Mouse (Mus musculus) left cerebral cortex, postnatal 14 days (tissue): ENCODE results near the gene Crb2. TPM values are rescaled to one million over a fixed set of nuclear protein-coding genes. Genes with fewer than 3 reads are reported as not detected.

ENCODE experiments used
- DNase-seq, 2 experiments: peaks; one replicate each; pipeline ENCODE4 v3.0.0; 2021 to 2022; ENCODE audit warnings: low spot score in 2 of 2, mixed read lengths in 1 of 2
- intact Hi-C: fragments of 180-260 bp; cut with DNase I; formaldehyde crosslinking; loops from one replicate; pipeline ENCODE4 v1.15.1; 2025
- total RNA-seq, 2 experiments: library from RNA; stranded (reverse); gene quantifications; 2 replicates each; pipeline ENCODE4 v1.2.3; 2021

Gene Crb2
- total RNA-seq, 2 experiments from 2014 or later = 5.2 to 5.6 TPM

- intact Hi-C loops = no loop called here
- DNase-seq = no peak
Measured at GRCm38 (mm10) chr2:37789995-37790394, 13.9 kb downstream of the Crb2 start.

GRCm38 (mm10) chr2:37790738-37791137, 14.7 kb downstream of the Crb2 start:
- no peak for DNase-seq
- intact Hi-C loops = no loop called here

GRCm38 (mm10) chr2:37791340-37791739, 15.3 kb downstream of the Crb2 start:
- no peak for DNase-seq
- intact Hi-C loops = no loop called here

- DNase-seq = no peak
- intact Hi-C loops = no loop called here
Measured at GRCm38 (mm10) chr2:37796021-37796420, 20.0 kb downstream of the Crb2 start.

- intact Hi-C loops = no loop called here
- no peak for DNase-seq
Measured at GRCm38 (mm10) chr2:37797046-37797445, 21.0 kb downstream of the Crb2 start.

- intact Hi-C loops = no loop called here
- no peak for DNase-seq
Measured at GRCm38 (mm10) chr2:37799137-37799536, 23.1 kb downstream of the Crb2 start.

GRCm38 (mm10) chr2:37801687-37802086, 25.6 kb downstream of the Crb2 start:
- intact Hi-C loops = no loop called here
- DNase-seq = no peak

- intact Hi-C loops = no loop called here
Measured at GRCm38 (mm10) chr2:37802610-37803212, 26.7 kb downstream of the Crb2 start.

GRCm38 (mm10) chr2:37811682-37812081, 35.6 kb downstream of the Crb2 start:
- no peak for DNase-seq
- intact Hi-C loops = no loop called here

More at GRCm38 (mm10) chr2:37802610-37803212, 26.7 kb downstream of the Crb2 start:
- peak; percentile 71 to 76 for DNase-seq

- DNase-seq = no peak
- intact Hi-C loops = no loop called here
Measured at GRCm38 (mm10) chr2:37812401-37812800, 36.4 kb downstream of the Crb2 start.

- intact Hi-C loops = loop anchor here (5.0 kb wide), 1 partner anchor 562 kb away; no protein-coding TSS in a partner anchor
- DNase-seq = peak in 1 of 2 experiments; percentile 19
Measured at GRCm38 (mm10) chr2:37814820-37815361, 38.8 kb downstream of the Crb2 start.

- intact Hi-C loops = loop anchor here (5.0 kb wide), 1 partner anchor 562 kb away; no protein-coding TSS in a partner anchor
- DNase-seq = peak; percentile 80 to 89
Measured at GRCm38 (mm10) chr2:37815676-37816075, 39.6 kb downstream of the Crb2 start.

GRCm38 (mm10) chr2:37818761-37819525, 42.9 kb downstream of the Crb2 start:
- intact Hi-C loops = loop anchor here (5.0 kb wide), 1 partner anchor 558 kb away; no protein-coding TSS in a partner anchor
- DNase-seq = no peak

GRCm38 (mm10) chr2:37819526-37820152, 43.6 kb downstream of the Crb2 start:
- intact Hi-C loops = loop anchor here (5.0 kb wide), 2 partner anchors 88 to 558 kb away; no protein-coding TSS in a partner anchor

GRCm38 (mm10) chr2:37822122-37822521, 46.1 kb downstream of the Crb2 start:
- DNase-seq = no peak
- intact Hi-C loops = loop anchor here (5.0 kb wide), 1 partner anchor 85 kb away; no protein-coding TSS in a partner anchor

More at GRCm38 (mm10) chr2:37819526-37820152, 43.6 kb downstream of the Crb2 start:
- DNase-seq = no peak

GRCm38 (mm10) chr2:37823826-37824225, 47.8 kb downstream of the Crb2 start:
- intact Hi-C loops = loop anchor here (5.0 kb wide), 1 partner anchor 83 kb away; no protein-coding TSS in a partner anchor
- no peak for DNase-seq

- DNase-seq = no peak
- intact Hi-C loops = no loop called here
Measured at GRCm38 (mm10) chr2:37829758-37830275, 53.8 kb downstream of the Crb2 start.

GRCm38 (mm10) chr2:37832253-37832652, 56.2 kb downstream of the Crb2 start:
- DNase-seq = no peak
- intact Hi-C loops = no loop called here

- no peak for DNase-seq
Measured at GRCm38 (mm10) chr2:37836926-37837325, 60.9 kb downstream of the Crb2 start.

GRCm38 (mm10) chr2:37837542-37837941, 61.5 kb downstream of the Crb2 start:
- DNase-seq = no peak
- intact Hi-C loops = no loop called here

More at GRCm38 (mm10) chr2:37836926-37837325, 60.9 kb downstream of the Crb2 start:
- intact Hi-C loops = no loop called here
